Mouse (Mus musculus) lung, postnatal 14 days (tissue): ENCODE measurements at regions not wholly inside any gene's neighbourhood (a gene's known extent, or its start where the extent isn't known, plus 50 kb on each side); places are given as distances from the start of the nearest gene placed in this dataset.

Experiments
- DNase-seq: peaks from one replicate; pipeline ENCODE4 v3.0.0; 2021

DNA sequence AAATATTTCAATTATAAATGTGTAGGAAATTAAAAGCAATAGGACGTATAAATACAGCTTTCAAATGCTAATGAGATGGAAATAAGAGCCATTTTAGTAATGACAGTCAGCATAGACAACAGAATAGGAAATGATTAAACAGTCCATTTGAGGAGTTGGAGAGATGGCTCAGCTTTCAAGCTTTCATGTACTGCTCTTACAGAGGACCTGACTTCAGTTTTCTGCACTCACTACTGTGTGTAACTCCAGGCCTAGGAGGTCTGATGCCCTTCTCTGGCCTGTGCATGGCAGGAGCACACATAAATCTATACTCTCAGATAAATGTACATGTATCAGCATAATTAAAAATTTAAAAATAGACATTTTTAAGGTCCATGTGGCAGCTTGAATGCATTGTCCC is 643.1 kb downstream of the Fgf12 start:
- no peak for DNase-seq
